24 mouse cellular contexts compared by ENCODE assay signal in the genomic region with DNA sequence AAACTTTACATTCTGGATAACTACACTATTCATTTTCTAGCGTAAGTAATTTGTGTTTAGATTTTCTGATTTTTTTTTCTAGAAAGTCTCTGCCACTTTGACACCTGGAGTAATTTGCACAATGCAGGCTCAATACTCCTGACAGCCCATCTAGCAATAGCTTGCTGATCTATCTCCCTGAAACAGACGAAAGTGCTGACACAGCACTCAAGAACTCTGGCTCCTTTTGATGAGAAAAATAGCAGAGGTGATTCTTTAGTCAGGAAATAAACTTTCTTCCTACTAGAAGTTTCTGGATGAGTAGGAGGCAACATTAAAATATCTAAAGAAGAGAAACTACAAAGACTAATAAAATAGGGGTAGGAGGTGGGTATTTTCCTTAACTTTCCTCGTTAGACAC.
DNase-seq lines count a peak whose midpoint lies in the region; ATAC-seq and TF ChIP-seq lines count a peak whose summit lies in the region.
"Had no signal": no experiment of that assay in that cellular context is flagged by ENCODE, and none has a peak within 500 bp of the region (broad histone marks: within the 10 kb centered on the region; RNA-seq: fewer than 3 reads in every experiment).

No protein-coding gene starts in this region.

- no peak for TF ChIP-seq POLR2A in CH12.LX (IDR thresholded peaks at IDR 0.05; ENCODE audit: low read depth, low read length)

- no peak for ATAC-seq in kidney, embryonic 14.5 days (ENCODE audit: low FRiP score, low TSS enrichment)
- ATAC-seq: activated CD4-positive, CD25-positive, alpha-beta regulatory T cell, adult 4 months; forebrain, embryonic 14.5 days; forebrain, embryonic 16.5 days; Patski had no signal

- TF ChIP-seq CTCF in CH12.LX (conservative IDR thresholded peaks at IDR 0.05 in 1 of 2, IDR thresholded peaks at IDR 0.05 in 1 of 2; ENCODE audit: low read depth in 2 of 2, low read length in 2 of 2), result no peak

- no peak overlapping the region for H3K9ac ChIP-seq in CH12.LX (ENCODE audit: insufficient read depth, low read depth)
- no peak overlapping the region for H3K9ac ChIP-seq in ES-E14 (ENCODE audit: insufficient read depth, low read depth, low read length, poor library complexity, severe bottlenecking)
- no peak overlapping the region for H3K9ac ChIP-seq in kidney, embryonic 14.5 days (ENCODE audit: low read depth, low read length)
- H3K9ac ChIP-seq: embryonic facial prominence, embryonic 13.5 days; embryonic facial prominence, embryonic 15.5 days; forebrain, embryonic 12.5 days had no signal

- no peak for TF ChIP-seq EP300 in CH12.LX (IDR thresholded peaks at IDR 0.05; ENCODE audit: low read length)

- no peaks in the 10 kb centered on the region for H3K27me3 ChIP-seq in CH12.LX (replicated peaks)
- H3K27me3 ChIP-seq in kidney, embryonic 14.5 days (ENCODE audit: control insufficient read depth, insufficient read depth, low read length), result no peaks in the 10 kb centered on the region
- H3K27me3 ChIP-seq: embryonic facial prominence, embryonic 13.5 days; embryonic facial prominence, embryonic 15.5 days; forebrain, embryonic 12.5 days; Patski had no signal

- dilution Hi-C loops in CH12.LX (cut with MboI; ENCODE audit: extremely low pct_ligation_motif_present, extremely low pct_unique_long_range_greater_than_20kb, low sequenced_read_pairs), result no loop called here

- no peak for TF ChIP-seq RAD21 in CH12.LX (IDR thresholded peaks at IDR 0.05; ENCODE audit: low read depth, low read length)

- no peak for DNase-seq in CH12.LX (ENCODE audit: extremely low read depth)
- no peak for DNase-seq in ES-E14 (ENCODE audit: low read depth, low spot score)
- DNase-seq in brain, adult 2 months (ENCODE audit: low read depth, low spot score), result peak; percentile 5
- no peak for DNase-seq in heart, postnatal 36 days
- DNase-seq: adrenal gland, adult 8-10 months; adrenal gland, postnatal 14 days; adrenal gland, postnatal 36 days; cerebellum, adult 11 months; cerebellum, adult 18-20 months; cerebellum, adult 8-10 months; cerebellum, adult 9-11 months; cerebellum, postnatal 14 days; cerebellum, postnatal 36 days; embryo, embryonic 11 days had no signal

- H3K4me1 ChIP-seq in CH12.LX (ENCODE audit: control insufficient read depth in 1 of 2, insufficient read depth in 2 of 2), result no peaks in the 10 kb centered on the region
- H3K4me1 ChIP-seq in ES-E14 (ENCODE audit: control insufficient read depth in 2 of 2, insufficient read depth in 2 of 2, low read length in 2 of 2, poor library complexity in 1 of 2), result no peaks in the 10 kb centered on the region
- no peaks in the 10 kb centered on the region for H3K4me1 ChIP-seq in kidney, embryonic 14.5 days (ENCODE audit: control insufficient read depth, insufficient read depth, low read length)
- H3K4me1 ChIP-seq: embryonic facial prominence, embryonic 13.5 days; embryonic facial prominence, embryonic 15.5 days; forebrain, embryonic 10.5 days; forebrain, embryonic 12.5 days had no signal

- in situ Hi-C loops in CH12.LX (cut with MboI; ENCODE audit: low pct_ligation_motif_present, low pct_unique_long_range_greater_than_20kb, low sequenced_read_pairs) (no loop called here), ES-E14 (cut with MboI; ENCODE audit: low sequenced_read_pairs in 2 of 2, unreplicated experiment in 2 of 2) (no loop called here)

- H3K36me3 ChIP-seq in CH12.LX (replicated peaks in 1 of 2; ENCODE audit: control insufficient read depth in 1 of 2, insufficient read depth in 1 of 2, low read length in 1 of 2) (no peaks in the 10 kb centered on the region), ES-E14 (ENCODE audit: control insufficient read depth, insufficient read depth, low read length, poor library complexity, severe bottlenecking) (no peaks in the 10 kb centered on the region)
- H3K36me3 ChIP-seq in kidney, embryonic 14.5 days (ENCODE audit: control insufficient read depth, insufficient read depth, low read length), result no peaks in the 10 kb centered on the region
- H3K36me3 ChIP-seq: embryonic facial prominence, embryonic 13.5 days; embryonic facial prominence, embryonic 15.5 days; forebrain, embryonic 10.5 days; forebrain, embryonic 12.5 days had no signal

- H3K27ac ChIP-seq in CH12.LX (ENCODE audit: insufficient read depth, low read depth) (no peak overlapping the region), ES-E14 (ENCODE audit: insufficient read depth, low read depth, low read length, poor library complexity, severe bottlenecking) (no peak overlapping the region)
- no peak overlapping the region for H3K27ac ChIP-seq in kidney, embryonic 14.5 days (ENCODE audit: low read depth, low read length)
- H3K27ac ChIP-seq: embryonic facial prominence, embryonic 13.5 days; embryonic facial prominence, embryonic 15.5 days; forebrain, embryonic 10.5 days; forebrain, embryonic 12.5 days had no signal

- WGBS in kidney, embryonic 14.5 days, result 87% methylated on average over 3 of the region's 3 CpGs

- H3K4me2 ChIP-seq in CH12.LX (ENCODE audit: insufficient read depth, low read depth, poor library complexity, severe bottlenecking), result no peak overlapping the region
- H3K4me2 ChIP-seq in kidney, embryonic 14.5 days (replicated peaks; ENCODE audit: low read depth, low read length), result no peak overlapping the region
- H3K4me2 ChIP-seq: embryonic facial prominence, embryonic 13.5 days; embryonic facial prominence, embryonic 15.5 days; forebrain, embryonic 12.5 days had no signal

- H3K4me3 ChIP-seq in CH12.LX (replicated peaks in 1 of 3; ENCODE audit: low read depth in 2 of 3, low read length in 2 of 3, poor library complexity in 1 of 3) (no peak overlapping the region), ES-E14 (ENCODE audit: insufficient read depth in 1 of 2, low read depth in 1 of 2, low read length in 2 of 2, poor library complexity in 1 of 2, severe bottlenecking in 1 of 2) (no peak overlapping the region)
- H3K4me3 ChIP-seq in kidney, embryonic 14.5 days (ENCODE audit: low read length), result no peak overlapping the region
- H3K4me3 ChIP-seq: embryonic facial prominence, embryonic 13.5 days; embryonic facial prominence, embryonic 15.5 days; erythroblast, embryonic 14.5 days; forebrain, embryonic 10.5 days; forebrain, embryonic 12.5 days had no signal

- H3K9me3 ChIP-seq in CH12.LX (replicated peaks; ENCODE audit: low read length), result peaks cover 34% of the 10 kb centered on the region
- H3K9me3 ChIP-seq in ES-E14 (ENCODE audit: control insufficient read depth, insufficient read depth, low read depth, low read length), result no peaks in the 10 kb centered on the region
- no peaks in the 10 kb centered on the region for H3K9me3 ChIP-seq in kidney, embryonic 14.5 days (ENCODE audit: control insufficient read depth, low read length)
- H3K9me3 ChIP-seq: embryonic facial prominence, embryonic 13.5 days; embryonic facial prominence, embryonic 15.5 days; forebrain, embryonic 10.5 days; forebrain, embryonic 12.5 days had no signal

- intact Hi-C loops in heart, postnatal 36 days (cut with DNase I), result no loop called here

- H3K79me2 ChIP-seq in CH12.LX (replicated peaks; ENCODE audit: control insufficient read depth, extremely low read depth, insufficient read depth, poor library complexity, severe bottlenecking), result no peaks in the 10 kb centered on the region

TF ChIP-seq in CH12.LX, 34 proteins besides CTCF, POLR2A, EP300 and RAD21:
- TF ChIP-seq MAFK (IDR thresholded peaks at IDR 0.05; ENCODE audit: insufficient replicate concordance, low read length) (peak; percentile 82), USF1 (IDR thresholded peaks at IDR 0.05; ENCODE audit: low read depth, low read length) (no peak)

TF ChIP-seq in ES-E14, 5 proteins besides CTCF, POLR2A, EP300 and RAD21:
- TF ChIP-seq MAFK (IDR thresholded peaks at IDR 0.05; ENCODE audit: insufficient read depth, low read depth, low read length), result peak; percentile 82
- no peak for TF ChIP-seq ZC3H11A (IDR thresholded peaks at IDR 0.05; ENCODE audit: borderline replicate concordance, low read depth, low read length)
TF ChIP-seq in ES-E14: peak in this region for 1.
